Mouse (Mus musculus) liver, embryonic 15.5 days (tissue): ENCODE results near the gene Fam43a. TPM values are rescaled to one million over a fixed set of nuclear protein-coding genes. Genes with fewer than 3 reads are reported as not detected.

Experiments used
- ATAC-seq: fragments of 200-750 bp; cut with Nextera tagmentation; 2 replicates; pipeline ENCODE4 v1.8.0; 2017; ENCODE audit warnings: moderate number of reproducible peaks, mild to moderate bottlenecking, moderate library complexity; ENCODE audit not compliant: insufficient read depth
- H3K27ac ChIP-seq: fragments of 300-500 bp; sonication (generic); replicated peaks from 2 replicates; pipeline ENCODE4 v1.5.1; 2015; ENCODE audit warnings: mild to moderate bottlenecking, inconsistent platforms
- H3K27me3 ChIP-seq: fragments of 300-500 bp; sonication (generic); 2 replicates; pipeline ENCODE4 v1.6.1; 2015; ENCODE audit warnings: mild to moderate bottlenecking, inconsistent platforms
- H3K36me3 ChIP-seq: fragments of 300-500 bp; sonication (generic); replicated peaks from 2 replicates; pipeline ENCODE4 v1.6.1; 2015; ENCODE audit warnings: moderate library complexity, mild to moderate bottlenecking, inconsistent platforms
- H3K4me1 ChIP-seq: fragments of 300-500 bp; sonication (generic); replicated peaks from 2 replicates; pipeline ENCODE4 v1.6.1; 2015; ENCODE audit warnings: inconsistent platforms
- H3K4me2 ChIP-seq: fragments of 300-500 bp; sonication (generic); 2 replicates; pipeline ENCODE4 v1.6.1; 2015; ENCODE audit warnings: moderate library complexity, mild to moderate bottlenecking, inconsistent platforms
- H3K4me3 ChIP-seq: fragments of 300-500 bp; sonication (generic); replicated peaks from 2 replicates; pipeline ENCODE4 v1.5.1; 2015; ENCODE audit warnings: mild to moderate bottlenecking, inconsistent platforms
- H3K9ac ChIP-seq: fragments of 300-500 bp; sonication (generic); 2 replicates; pipeline ENCODE4 v1.6.1; 2015; ENCODE audit warnings: moderate library complexity, mild to moderate bottlenecking, inconsistent platforms
- H3K9me3 ChIP-seq: fragments of 300-500 bp; sonication (generic); replicated peaks from 2 replicates; pipeline ENCODE4 v1.6.1; 2016; ENCODE audit warnings: inconsistent platforms
- WGBS: fragments of 180-500 bp; shearing (Covaris S2); methylation state at CpG from one replicate; pipeline ENCODE4 v1.1.7; 2015; ENCODE audit warnings: mixed read lengths; ENCODE audit not compliant: insufficient replicate concordance; 5-methylcytosine and 5-hydroxymethylcytosine counted together
- polyA plus RNA-seq: library from polyadenylated mRNA; unstranded; fragments of >200 nt; fragmentation: Nextera tagmentation; extraction: Ambion mirVana; gene quantifications from 2 replicates; pipeline ENCODE4 v1.2.1, GENCODE M21; 2015

Fam43a gene
- polyA plus RNA-seq, 1 experiment from 2014 or later, result 5.2 TPM

DNA sequence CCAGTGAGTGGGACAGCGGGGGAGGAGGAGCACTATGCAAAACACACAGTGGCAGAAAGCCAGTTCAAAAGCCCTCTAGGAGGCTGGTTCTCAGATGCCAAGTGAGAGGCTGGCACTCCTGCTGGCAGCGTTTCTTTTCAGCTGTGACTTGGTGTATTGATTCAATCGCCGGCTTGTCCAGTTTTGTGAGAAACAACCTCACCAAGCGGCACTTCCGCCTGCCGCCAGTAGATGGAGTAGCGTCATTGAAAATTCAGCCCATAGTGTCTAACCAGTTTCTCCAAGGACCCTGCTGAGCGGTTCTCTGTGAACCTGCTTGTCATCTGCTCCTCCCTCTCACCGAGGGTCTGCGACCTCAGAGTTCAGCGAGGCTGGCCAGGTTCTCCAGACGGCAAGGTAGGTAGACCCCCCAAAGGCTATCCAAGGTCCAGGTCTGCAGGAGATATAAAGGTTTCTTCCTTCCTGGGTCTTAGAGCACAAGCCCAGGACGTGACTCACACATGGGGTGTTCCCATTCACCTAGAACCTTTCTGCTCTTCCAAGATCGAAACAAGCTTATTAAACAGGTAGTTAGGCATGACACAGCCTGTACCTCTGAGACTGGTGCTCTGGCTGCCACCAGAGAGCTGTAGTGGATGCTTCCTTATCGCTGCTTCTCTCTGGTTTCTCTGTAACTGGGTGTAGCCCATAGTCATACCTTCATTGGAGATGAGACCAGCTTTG, 2.4 kb upstream of the Fam43a start:
- peak overlapping the region; percentile 26 for H3K4me3 ChIP-seq
- no peaks in the 10 kb centered on the region for H3K9me3 ChIP-seq
- no peak overlapping the region for H3K9ac ChIP-seq
- ATAC-seq, result no peak
- no peak overlapping the region for H3K27ac ChIP-seq
- H3K4me2 ChIP-seq, result peak overlapping the region; percentile 52
- WGBS, result 9% methylated on average over 16 of the region's 16 CpGs
- peaks cover 35% of the 10 kb centered on the region for H3K4me1 ChIP-seq
- no peaks in the 10 kb centered on the region for H3K36me3 ChIP-seq
- peaks cover 61% of the 10 kb centered on the region for H3K27me3 ChIP-seq

DNA sequence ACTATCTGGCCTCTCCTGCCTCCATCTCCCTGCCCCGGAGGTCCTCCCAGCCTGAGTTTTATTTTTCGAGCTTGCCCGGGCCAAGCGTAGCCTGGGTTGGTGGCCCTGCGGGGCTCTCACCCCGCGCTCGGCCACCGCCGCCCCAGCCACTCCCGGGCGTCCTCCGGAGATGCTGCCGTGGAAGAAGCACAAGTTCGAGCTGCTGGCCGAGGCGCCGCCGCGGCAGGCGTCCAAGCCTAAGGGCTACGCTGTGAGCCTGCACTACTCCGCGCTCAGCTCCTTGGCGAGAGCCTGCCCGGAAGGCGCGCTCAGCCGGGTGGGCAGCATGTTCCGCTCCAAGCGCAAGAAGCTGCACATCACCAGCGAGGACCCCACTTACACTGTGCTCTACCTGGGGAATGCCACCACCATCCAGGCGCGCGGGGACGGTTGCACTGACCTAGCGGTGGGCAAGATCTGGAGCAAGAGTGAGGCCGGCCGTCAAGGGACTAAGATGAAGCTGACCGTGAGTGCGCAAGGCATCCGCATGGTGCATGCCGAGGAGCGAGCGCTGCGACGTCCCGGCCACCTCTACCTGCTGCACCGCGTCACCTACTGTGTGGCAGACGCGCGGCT, 1.0 kb downstream of the Fam43a start:
- Histone ChIP-seq H3K4me2 (peak overlapping the region; percentile 70), H3K9me3 (no peaks in the 10 kb centered on the region), H3K27me3 (peaks cover 72% of the 10 kb centered on the region), H3K4me1 (peaks cover 42% of the 10 kb centered on the region), H3K4me3 (peak overlapping the region; percentile 57), H3K9ac (no peak overlapping the region), H3K36me3 (no peaks in the 10 kb centered on the region), H3K27ac (no peak overlapping the region)
- ATAC-seq, result no peak
- 1% methylated on average over 53 of the region's 53 CpGs for WGBS

DNA sequence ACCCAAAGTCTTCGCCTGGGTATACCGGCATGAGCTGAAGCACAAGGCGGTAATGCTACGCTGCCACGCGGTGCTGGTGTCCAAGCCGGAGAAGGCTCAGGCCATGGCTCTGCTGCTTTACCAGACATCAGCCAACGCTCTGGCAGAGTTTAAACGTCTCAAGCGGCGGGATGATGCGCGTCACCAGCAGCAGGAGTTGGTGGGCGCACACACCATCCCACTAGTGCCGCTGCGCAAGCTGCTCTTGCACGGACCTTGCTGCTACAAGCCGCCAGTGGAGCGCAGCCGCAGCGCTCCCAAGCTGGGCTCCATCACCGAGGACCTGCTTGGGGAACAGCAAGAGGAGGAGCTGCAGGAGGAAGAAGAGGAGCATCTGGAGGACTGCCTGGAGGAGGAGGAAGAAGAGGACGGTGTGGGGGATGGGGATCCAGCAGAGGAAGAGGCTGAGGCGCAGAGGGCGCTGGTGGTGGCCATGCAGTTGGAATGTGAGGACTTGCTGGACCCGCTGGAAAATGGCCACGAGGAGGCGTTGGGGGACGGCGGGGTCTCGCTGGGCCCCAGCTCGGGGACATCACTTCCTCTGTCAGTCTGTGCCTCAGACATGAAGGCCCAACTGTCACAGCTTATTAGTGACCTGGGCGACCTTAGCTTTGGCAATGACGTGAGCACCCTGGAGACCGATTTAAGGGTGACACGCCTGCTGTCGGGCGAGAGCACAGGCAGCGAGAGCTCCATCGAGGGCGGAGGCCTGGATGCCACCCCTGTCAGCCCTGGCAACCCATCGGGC, 1.7 kb downstream of the Fam43a start:
- Histone ChIP-seq H3K9me3 (no peaks in the 10 kb centered on the region), H3K36me3 (no peaks in the 10 kb centered on the region), H3K4me2 (peak overlapping the region; percentile 70), H3K9ac (no peak overlapping the region), H3K27ac (peak overlapping the region; percentile 48; the same call in 1 of the 2 replicates), H3K4me3 (peak overlapping the region; percentile 57), H3K4me1 (peaks cover 37% of the 10 kb centered on the region), H3K27me3 (peaks cover 68% of the 10 kb centered on the region)
- no peak for ATAC-seq
- 6% methylated on average over 42 of the region's 42 CpGs for WGBS

DNA sequence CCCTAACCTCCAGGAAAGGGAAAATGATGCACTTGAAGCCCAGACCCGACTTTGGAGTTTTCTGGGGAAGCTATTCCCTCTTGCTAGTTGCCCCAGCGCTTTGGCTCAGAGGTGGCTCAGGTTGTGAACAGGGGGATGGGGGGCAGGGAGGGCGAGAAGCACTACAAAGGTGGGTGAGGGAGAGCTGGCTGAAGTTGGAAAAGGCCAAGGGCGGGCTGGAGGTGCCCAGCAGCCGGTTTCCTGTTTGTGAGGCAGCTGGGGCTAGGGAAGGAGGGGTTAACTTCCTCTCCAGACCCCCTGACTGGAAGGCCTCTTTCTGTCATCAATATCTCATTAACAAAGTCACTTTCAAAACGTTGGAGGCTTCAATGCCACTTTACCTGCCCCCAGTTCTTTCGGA, 2.4 kb downstream of the Fam43a start:
- Histone ChIP-seq H3K4me2 (peak overlapping the region; percentile 70), H3K27ac (peak overlapping the region; percentile 48; the same call in 1 of the 2 replicates), H3K9me3 (no peaks in the 10 kb centered on the region), H3K27me3 (peaks cover 61% of the 10 kb centered on the region), H3K36me3 (no peaks in the 10 kb centered on the region), H3K4me1 (peaks cover 30% of the 10 kb centered on the region), H3K4me3 (peak overlapping the region; percentile 57; the same call in 1 of the 2 replicates), H3K9ac (no peak overlapping the region)
- no peak for ATAC-seq
- 15% methylated on average over 7 of the region's 7 CpGs for WGBS

DNA sequence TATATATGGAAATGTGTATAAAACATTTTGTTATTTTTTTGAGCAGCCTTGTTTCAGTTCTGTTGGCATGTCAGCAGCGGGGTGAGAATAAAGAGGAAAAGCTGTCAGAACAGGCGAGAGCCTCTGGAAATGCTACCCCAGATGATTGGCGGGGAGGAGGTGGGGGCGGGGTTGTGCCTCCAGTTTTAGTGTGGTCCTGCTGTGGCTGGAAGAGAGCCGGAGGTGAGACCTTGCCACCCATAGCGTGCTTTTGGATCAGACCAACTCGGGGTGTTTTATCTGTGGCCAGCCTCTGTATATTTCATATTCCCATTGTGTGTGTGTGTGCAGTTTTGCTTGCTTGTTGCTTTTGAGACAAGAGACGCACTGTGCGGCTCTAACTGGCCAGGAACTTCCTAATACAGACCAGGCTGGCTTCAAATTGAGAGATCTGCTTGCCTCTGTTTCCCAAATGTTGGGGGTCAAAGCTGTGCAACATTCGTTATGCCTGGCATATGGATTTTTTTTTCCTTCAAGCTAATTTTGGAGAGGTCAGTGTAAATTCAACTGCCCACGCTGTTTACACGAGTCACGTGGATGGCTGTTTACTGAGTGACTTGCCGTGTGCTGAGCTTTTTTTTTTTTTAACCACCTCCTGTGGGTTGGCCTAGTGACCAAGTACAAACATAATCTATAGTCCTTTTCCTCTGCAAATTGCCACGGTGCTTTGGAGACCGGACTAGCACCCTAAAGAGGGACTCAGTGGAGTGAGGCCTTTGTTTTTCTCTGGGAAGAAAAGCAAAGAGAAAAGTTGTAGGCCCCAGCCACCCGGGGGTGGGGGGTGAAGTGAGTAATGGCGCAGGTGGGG, 3.4 kb downstream of the Fam43a start:
- Histone ChIP-seq H3K4me1 (peaks cover 24% of the 10 kb centered on the region), H3K27ac (no peak overlapping the region; the same call in 1 of the 2 replicates), H3K4me3 (no peak overlapping the region), H3K36me3 (no peaks in the 10 kb centered on the region), H3K9me3 (no peaks in the 10 kb centered on the region), H3K9ac (no peak overlapping the region), H3K27me3 (peaks cover 52% of the 10 kb centered on the region), H3K4me2 (peak overlapping the region; percentile 36)
- no peak for ATAC-seq
- 15% methylated on average over 18 of the region's 18 CpGs for WGBS

DNA sequence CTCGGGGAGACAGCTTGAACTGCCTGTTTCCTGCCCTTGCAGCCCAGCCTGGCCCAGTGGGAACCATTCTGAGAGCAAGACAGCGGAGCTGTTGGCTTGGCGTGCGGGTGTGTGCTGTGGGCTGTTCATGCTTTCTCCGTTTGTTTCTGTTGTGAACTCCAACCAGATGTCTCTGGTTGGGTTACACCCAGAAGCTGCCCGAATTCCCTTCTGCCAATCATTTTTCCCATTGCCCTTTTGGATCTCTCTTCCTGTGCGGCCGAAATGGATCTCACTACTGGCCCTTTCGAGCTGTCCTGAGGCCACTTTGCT, 4.0 kb downstream of the Fam43a start:
- Histone ChIP-seq H3K9me3 (no peaks in the 10 kb centered on the region), H3K36me3 (no peaks in the 10 kb centered on the region), H3K4me1 (peaks cover 24% of the 10 kb centered on the region), H3K4me2 (peak overlapping the region; percentile 36), H3K9ac (no peak overlapping the region), H3K27me3 (peaks cover 48% of the 10 kb centered on the region), H3K27ac (no peak overlapping the region; the same call in 1 of the 2 replicates), H3K4me3 (no peak overlapping the region)
- 51% methylated on average over 9 of the region's 9 CpGs for WGBS
- ATAC-seq, result no peak

DNA sequence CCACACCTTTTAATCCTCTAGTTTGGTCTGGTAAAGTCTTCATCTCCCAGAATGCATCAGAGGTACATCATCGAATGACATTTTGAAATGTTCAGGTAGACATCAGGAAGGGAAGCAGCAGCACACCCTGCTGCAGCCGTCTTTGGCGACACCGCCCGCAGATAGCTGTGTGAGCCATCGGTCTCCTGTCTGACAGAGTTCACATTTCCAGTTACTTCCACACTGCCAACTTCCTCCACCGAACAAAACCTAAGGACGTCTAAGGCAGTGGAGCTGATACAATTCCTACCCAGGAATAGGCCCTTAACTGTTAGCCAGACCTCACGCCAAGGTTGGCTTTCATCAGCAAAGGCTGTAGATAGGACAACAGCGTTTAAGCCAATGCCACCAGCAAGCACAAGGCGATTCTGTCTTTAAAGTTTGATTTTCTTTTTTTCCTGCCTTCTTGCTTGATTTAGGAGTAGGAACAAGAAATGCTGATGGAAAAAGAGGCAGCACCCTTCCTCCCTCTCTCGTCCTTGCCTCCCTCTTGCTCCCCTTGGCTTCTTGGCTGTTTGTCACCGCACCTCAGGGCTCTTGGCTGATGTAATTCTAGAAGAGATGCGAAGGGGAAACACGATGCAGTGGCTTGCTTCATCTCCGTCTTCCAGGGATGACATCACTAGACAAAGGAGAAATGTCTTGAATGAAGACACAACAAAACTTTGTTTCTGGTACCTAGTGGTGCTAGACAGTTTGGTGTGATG, 4.7 kb downstream of the Fam43a start:
- Histone ChIP-seq H3K9ac (no peak overlapping the region), H3K9me3 (no peaks in the 10 kb centered on the region), H3K27ac (no peak overlapping the region), H3K27me3 (peaks cover 43% of the 10 kb centered on the region), H3K36me3 (no peaks in the 10 kb centered on the region), H3K4me1 (peaks cover 24% of the 10 kb centered on the region), H3K4me2 (no peak overlapping the region), H3K4me3 (no peak overlapping the region)
- no peak for ATAC-seq
- 62% methylated on average over 16 of the region's 16 CpGs for WGBS

DNA sequence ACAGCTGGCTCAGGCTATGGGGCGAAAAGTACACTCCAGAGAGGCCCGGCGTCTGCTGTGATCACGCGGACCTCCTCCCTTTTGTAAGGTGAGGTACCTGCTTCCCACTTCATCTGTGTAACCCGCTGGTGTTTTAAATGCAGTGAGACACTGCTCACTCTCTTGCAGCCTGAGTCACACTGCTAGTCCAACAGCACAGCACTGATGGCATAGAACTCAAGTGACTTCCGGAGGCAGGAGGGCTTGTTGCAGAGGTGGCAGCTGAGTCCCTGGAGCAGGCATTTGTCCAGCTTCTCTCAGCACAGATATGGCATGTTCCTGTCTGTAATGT, 5.2 kb downstream of the Fam43a start:
- no peak for ATAC-seq
- H3K9me3 ChIP-seq, result no peaks in the 10 kb centered on the region
- H3K36me3 ChIP-seq, result no peaks in the 10 kb centered on the region
- H3K4me1 ChIP-seq, result peaks cover 24% of the 10 kb centered on the region
- H3K9ac ChIP-seq, result no peak overlapping the region
- no peak overlapping the region for H3K27ac ChIP-seq
- WGBS, result 72% methylated on average over 7 of the region's 7 CpGs
- H3K4me3 ChIP-seq, result no peak overlapping the region
- H3K27me3 ChIP-seq, result peaks cover 37% of the 10 kb centered on the region
- no peak overlapping the region for H3K4me2 ChIP-seq

DNA sequence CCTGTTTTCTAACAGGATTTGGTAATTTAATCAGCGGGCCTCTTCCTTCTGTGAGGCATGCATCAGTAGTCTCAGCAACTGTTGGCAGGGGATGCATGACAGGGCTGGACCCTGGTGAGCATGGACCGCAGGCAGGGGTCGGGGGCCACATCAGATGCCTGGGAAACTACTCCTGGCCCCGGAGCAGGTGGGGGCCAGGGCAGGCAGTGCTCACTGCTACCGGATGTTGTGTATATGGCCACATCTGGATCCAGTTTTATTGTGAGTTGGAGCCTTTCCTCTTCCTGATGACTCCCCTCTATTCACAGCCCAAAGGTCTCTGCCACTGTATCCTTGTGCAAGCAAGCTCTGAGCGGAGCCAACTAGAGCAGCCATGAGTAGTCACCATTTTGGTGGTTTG, 6.0 kb downstream of the Fam43a start:
- Histone ChIP-seq H3K4me1 (peaks cover 22% of the 10 kb centered on the region), H3K4me3 (no peak overlapping the region), H3K36me3 (no peaks in the 10 kb centered on the region), H3K9me3 (no peaks in the 10 kb centered on the region), H3K27me3 (peaks cover 30% of the 10 kb centered on the region), H3K9ac (no peak overlapping the region), H3K27ac (no peak overlapping the region), H3K4me2 (no peak overlapping the region)
- ATAC-seq, result no peak
- 65% methylated on average over 6 of the region's 6 CpGs for WGBS

DNA sequence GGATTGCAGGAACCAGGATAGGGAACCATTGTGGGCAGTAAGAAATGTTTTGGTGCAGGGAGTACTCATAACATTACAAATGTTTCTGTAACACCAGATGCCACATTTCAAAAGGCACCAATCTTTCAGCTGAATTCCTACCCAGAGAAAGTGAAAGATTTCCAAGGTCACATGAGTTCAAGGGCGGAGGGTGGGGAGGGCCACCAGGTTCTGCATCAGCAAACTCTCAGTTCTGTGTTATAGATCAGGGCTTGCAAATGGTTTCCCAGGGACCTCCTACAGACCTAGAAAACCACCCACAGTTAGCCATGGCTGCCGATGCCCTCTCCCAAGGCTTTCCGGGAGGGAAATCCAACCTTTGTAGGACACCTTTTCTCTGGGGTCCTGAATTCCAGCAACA, 8.3 kb downstream of the Fam43a start:
- Histone ChIP-seq H3K9me3 (no peaks in the 10 kb centered on the region), H3K27me3 (peaks cover 6% of the 10 kb centered on the region), H3K36me3 (no peaks in the 10 kb centered on the region), H3K4me2 (no peak overlapping the region), H3K4me3 (no peak overlapping the region), H3K27ac (no peak overlapping the region), H3K9ac (no peak overlapping the region), H3K4me1 (peaks cover 6% of the 10 kb centered on the region; the same call in 1 of the 2 replicates)
- 55% methylated on average over 3 of the region's 3 CpGs for WGBS
- ATAC-seq, result no peak
